Mouse (Mus musculus): ENCODE data around the gene Cadm1. TPM values are rescaled to one million over a fixed set of nuclear protein-coding genes. Genes with fewer than 3 reads are reported as not detected.

Cadm1 gene
- polyA plus RNA-seq, 1 experiment, result 70.3 TPM

DNA sequence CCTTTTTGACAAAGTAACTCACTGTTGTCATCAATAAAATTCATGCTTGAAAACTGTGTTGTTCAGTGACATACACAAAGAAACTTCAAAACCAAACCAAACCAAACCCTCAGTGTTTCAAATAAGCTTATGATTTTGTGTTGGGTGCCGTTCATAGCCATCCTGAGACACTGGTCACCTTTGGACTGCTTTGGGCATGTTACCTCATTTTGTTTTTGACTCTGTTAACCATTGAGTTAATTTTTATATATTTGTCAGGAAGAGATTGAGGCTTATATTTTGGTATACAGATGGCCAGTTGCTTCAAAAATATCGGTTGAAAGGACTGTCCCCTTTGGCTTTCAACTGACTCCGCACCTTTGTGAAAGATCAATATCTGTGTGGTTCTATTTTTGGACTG is 30.8 kb downstream of the Cadm1 start:
- H3K9ac ChIP-seq (ENCODE audit: low read depth, poor library complexity, severe bottlenecking), result no peak overlapping the region
- TF ChIP-seq CTCF (IDR thresholded peaks at IDR 0.05; ENCODE audit: low read depth, low read length) (no peak), EP300 (IDR thresholded peaks at IDR 0.05; ENCODE audit: insufficient read depth, low read depth, low read length) (no peak), POLR2A (IDR thresholded peaks at IDR 0.05; ENCODE audit: insufficient read depth, low read length) (no peak)
- H3K27me3 ChIP-seq (ENCODE audit: control insufficient read depth, insufficient read depth, low read length, poor library complexity, severe bottlenecking), result no peaks in the 10 kb centered on the region
- no peaks in the 10 kb centered on the region for H3K9me3 ChIP-seq (replicated peaks; ENCODE audit: control insufficient read depth, insufficient read depth, low read length, poor library complexity, severe bottlenecking)
- H3K4me1 ChIP-seq (ENCODE audit: control insufficient read depth, insufficient read depth, low read length), result no peaks in the 10 kb centered on the region
- no peak overlapping the region for H3K27ac ChIP-seq (ENCODE audit: insufficient read depth, low read length)
- H3K36me3 ChIP-seq (ENCODE audit: control insufficient read depth, insufficient read depth, low read length, poor library complexity, severe bottlenecking), result no peaks in the 10 kb centered on the region
- H3K4me3 ChIP-seq (ENCODE audit: low read depth, low read length), result no peak overlapping the region

DNA sequence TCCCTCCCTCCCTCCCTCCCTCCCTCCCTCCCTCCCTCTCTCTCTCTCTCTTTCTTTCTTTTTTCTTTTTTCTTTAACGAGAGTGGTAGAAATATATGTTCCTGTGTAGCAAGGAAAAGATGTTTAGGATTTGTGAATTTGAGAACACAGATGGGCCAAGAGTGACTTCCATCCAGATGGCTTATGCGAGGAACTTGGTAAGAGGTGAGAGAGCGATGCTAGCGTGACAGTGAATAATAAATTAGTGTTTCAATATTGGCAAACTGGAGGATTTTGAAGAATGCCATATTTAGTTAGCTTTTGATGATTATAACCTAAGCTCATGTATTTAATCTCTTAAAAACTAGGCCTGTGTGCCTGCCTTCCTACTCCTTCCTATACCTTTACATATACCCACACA is 31.6 kb downstream of the Cadm1 start:
- Histone ChIP-seq H3K4me1 (ENCODE audit: control insufficient read depth, insufficient read depth, low read length) (no peaks in the 10 kb centered on the region), H3K4me3 (ENCODE audit: low read depth, low read length) (no peak overlapping the region), H3K27ac (ENCODE audit: insufficient read depth, low read length) (no peak overlapping the region), H3K9me3 (replicated peaks; ENCODE audit: control insufficient read depth, insufficient read depth, low read length, poor library complexity, severe bottlenecking) (no peaks in the 10 kb centered on the region), H3K27me3 (ENCODE audit: control insufficient read depth, insufficient read depth, low read length, poor library complexity, severe bottlenecking) (no peaks in the 10 kb centered on the region), H3K36me3 (ENCODE audit: control insufficient read depth, insufficient read depth, low read length, poor library complexity, severe bottlenecking) (no peaks in the 10 kb centered on the region), H3K9ac (ENCODE audit: low read depth, poor library complexity, severe bottlenecking) (no peak overlapping the region)
- no peak for TF ChIP-seq EP300 (IDR thresholded peaks at IDR 0.05; ENCODE audit: insufficient read depth, low read depth, low read length)
- TF ChIP-seq CTCF (IDR thresholded peaks at IDR 0.05; ENCODE audit: low read depth, low read length), result no peak
- no peak for TF ChIP-seq POLR2A (IDR thresholded peaks at IDR 0.05; ENCODE audit: insufficient read depth, low read length)

DNA sequence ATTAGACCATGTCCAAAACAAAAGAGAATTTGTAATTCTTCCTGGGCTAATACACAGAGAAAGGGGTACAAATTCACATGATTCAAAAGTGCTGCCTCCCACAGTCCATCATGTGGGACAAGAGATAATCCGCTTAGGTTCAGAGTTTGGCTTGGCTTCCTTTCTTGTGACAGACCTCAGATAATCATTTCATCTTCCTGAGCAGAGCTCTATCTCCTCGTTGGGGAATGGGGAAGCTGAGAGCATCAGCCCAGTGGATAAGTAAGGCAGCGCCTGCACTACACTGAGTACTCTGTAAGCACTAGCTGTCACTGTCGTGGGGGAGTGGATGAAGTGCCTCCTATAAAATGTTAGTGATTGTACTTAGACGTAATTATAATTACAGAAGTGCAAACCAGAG is 35.1 kb downstream of the Cadm1 start:
- Histone ChIP-seq H3K36me3 (ENCODE audit: control insufficient read depth, insufficient read depth, low read length, poor library complexity, severe bottlenecking) (no peaks in the 10 kb centered on the region), H3K4me1 (ENCODE audit: control insufficient read depth, insufficient read depth, low read length) (no peaks in the 10 kb centered on the region), H3K9ac (ENCODE audit: low read depth, poor library complexity, severe bottlenecking) (no peak overlapping the region), H3K27me3 (ENCODE audit: control insufficient read depth, insufficient read depth, low read length, poor library complexity, severe bottlenecking) (no peaks in the 10 kb centered on the region), H3K4me3 (ENCODE audit: low read depth, low read length) (no peak overlapping the region), H3K9me3 (replicated peaks; ENCODE audit: control insufficient read depth, insufficient read depth, low read length, poor library complexity, severe bottlenecking) (no peaks in the 10 kb centered on the region), H3K27ac (ENCODE audit: insufficient read depth, low read length) (no peak overlapping the region)
- TF ChIP-seq EP300 (IDR thresholded peaks at IDR 0.05; ENCODE audit: insufficient read depth, low read depth, low read length) (no peak), POLR2A (IDR thresholded peaks at IDR 0.05; ENCODE audit: insufficient read depth, low read length) (no peak), CTCF (IDR thresholded peaks at IDR 0.05; ENCODE audit: low read depth, low read length) (no peak)

DNA sequence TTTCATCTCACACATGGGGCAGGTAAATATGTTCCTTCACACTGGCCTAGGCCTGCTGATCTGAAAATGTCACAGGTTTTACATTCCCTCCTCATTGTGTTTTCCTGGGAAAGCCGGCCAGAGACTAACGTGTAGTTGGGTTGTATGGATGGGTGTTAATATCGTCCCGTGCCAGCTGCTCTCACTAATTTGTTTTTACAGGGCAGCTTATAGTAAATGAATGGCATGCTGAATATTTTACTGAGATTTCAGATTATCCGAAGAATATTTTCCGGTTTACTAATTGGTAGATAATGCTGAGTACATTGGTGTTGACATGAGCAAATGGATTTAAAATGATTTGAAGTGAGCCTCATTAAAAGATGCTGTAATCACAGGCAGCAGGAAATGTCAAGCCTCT is 37.9 kb downstream of the Cadm1 start:
- H3K4me1 ChIP-seq (ENCODE audit: control insufficient read depth, insufficient read depth, low read length), result no peaks in the 10 kb centered on the region
- no peaks in the 10 kb centered on the region for H3K9me3 ChIP-seq (replicated peaks; ENCODE audit: control insufficient read depth, insufficient read depth, low read length, poor library complexity, severe bottlenecking)
- no peaks in the 10 kb centered on the region for H3K36me3 ChIP-seq (ENCODE audit: control insufficient read depth, insufficient read depth, low read length, poor library complexity, severe bottlenecking)
- H3K4me3 ChIP-seq (ENCODE audit: low read depth, low read length), result no peak overlapping the region
- H3K27ac ChIP-seq (ENCODE audit: insufficient read depth, low read length), result no peak overlapping the region
- H3K27me3 ChIP-seq (ENCODE audit: control insufficient read depth, insufficient read depth, low read length, poor library complexity, severe bottlenecking), result no peaks in the 10 kb centered on the region
- no peak overlapping the region for H3K9ac ChIP-seq (ENCODE audit: low read depth, poor library complexity, severe bottlenecking)
- TF ChIP-seq EP300 (IDR thresholded peaks at IDR 0.05; ENCODE audit: insufficient read depth, low read depth, low read length) (no peak), CTCF (IDR thresholded peaks at IDR 0.05; ENCODE audit: low read depth, low read length) (no peak), POLR2A (IDR thresholded peaks at IDR 0.05; ENCODE audit: insufficient read depth, low read length) (no peak)

DNA sequence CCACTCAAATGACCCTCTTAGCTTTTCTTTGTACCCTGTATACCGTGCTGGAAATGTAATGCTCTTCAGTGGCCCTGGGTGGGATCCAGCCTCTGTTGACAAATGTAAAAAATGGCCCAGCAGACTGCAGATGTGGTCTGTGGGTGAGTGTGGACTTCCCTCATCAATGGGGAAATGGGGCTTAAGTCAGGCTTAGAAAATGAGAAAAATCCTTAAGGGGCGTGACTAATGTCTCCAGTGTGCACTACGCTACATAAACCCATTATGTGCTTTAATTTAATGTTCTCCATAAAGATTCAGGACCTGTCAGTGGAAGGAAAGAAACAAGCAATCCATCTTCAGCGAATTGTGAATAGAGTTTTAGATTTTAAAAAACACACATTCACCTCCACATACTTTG is 40.2 kb downstream of the Cadm1 start:
- Histone ChIP-seq H3K27me3 (ENCODE audit: control insufficient read depth, insufficient read depth, low read length, poor library complexity, severe bottlenecking) (no peaks in the 10 kb centered on the region), H3K9me3 (replicated peaks; ENCODE audit: control insufficient read depth, insufficient read depth, low read length, poor library complexity, severe bottlenecking) (no peaks in the 10 kb centered on the region), H3K27ac (ENCODE audit: insufficient read depth, low read length) (no peak overlapping the region), H3K36me3 (ENCODE audit: control insufficient read depth, insufficient read depth, low read length, poor library complexity, severe bottlenecking) (no peaks in the 10 kb centered on the region), H3K4me3 (ENCODE audit: low read depth, low read length) (no peak overlapping the region), H3K9ac (ENCODE audit: low read depth, poor library complexity, severe bottlenecking) (no peak overlapping the region), H3K4me1 (ENCODE audit: control insufficient read depth, insufficient read depth, low read length) (peaks cover 2% of the 10 kb centered on the region)
- TF ChIP-seq EP300 (IDR thresholded peaks at IDR 0.05; ENCODE audit: insufficient read depth, low read depth, low read length) (no peak), POLR2A (IDR thresholded peaks at IDR 0.05; ENCODE audit: insufficient read depth, low read length) (no peak), CTCF (IDR thresholded peaks at IDR 0.05; ENCODE audit: low read depth, low read length) (no peak)

DNA sequence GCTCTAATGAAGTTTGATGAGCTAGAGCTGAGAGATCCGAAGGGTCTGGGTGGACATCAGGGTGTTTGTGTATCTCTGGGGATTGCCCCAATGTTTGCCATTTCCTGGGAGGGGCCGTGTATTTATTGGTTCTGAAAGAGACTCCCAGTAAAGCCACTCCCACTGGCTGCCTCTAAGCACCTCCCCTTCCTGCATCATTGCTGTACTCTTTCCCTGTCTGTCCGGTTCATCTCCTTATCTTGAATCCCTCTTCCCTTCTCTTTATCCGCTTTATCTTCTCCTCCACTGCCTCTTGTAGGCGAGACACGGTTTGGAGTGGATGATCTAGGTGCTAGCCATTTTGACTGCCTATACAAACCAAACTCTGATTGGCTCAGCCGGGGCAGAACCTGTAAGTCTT is 41.5 kb downstream of the Cadm1 start:
- no peak overlapping the region for H3K9ac ChIP-seq (ENCODE audit: low read depth, poor library complexity, severe bottlenecking)
- no peaks in the 10 kb centered on the region for H3K36me3 ChIP-seq (ENCODE audit: control insufficient read depth, insufficient read depth, low read length, poor library complexity, severe bottlenecking)
- peak overlapping the region; percentile 81 for H3K4me3 ChIP-seq (ENCODE audit: low read depth, low read length)
- no peaks in the 10 kb centered on the region for H3K9me3 ChIP-seq (replicated peaks; ENCODE audit: control insufficient read depth, insufficient read depth, low read length, poor library complexity, severe bottlenecking)
- no peaks in the 10 kb centered on the region for H3K27me3 ChIP-seq (ENCODE audit: control insufficient read depth, insufficient read depth, low read length, poor library complexity, severe bottlenecking)
- peaks cover 2% of the 10 kb centered on the region for H3K4me1 ChIP-seq (ENCODE audit: control insufficient read depth, insufficient read depth, low read length)
- TF ChIP-seq CTCF (IDR thresholded peaks at IDR 0.05; ENCODE audit: low read depth, low read length), result no peak
- TF ChIP-seq POLR2A (IDR thresholded peaks at IDR 0.05; ENCODE audit: insufficient read depth, low read length), result no peak
- TF ChIP-seq EP300 (IDR thresholded peaks at IDR 0.05; ENCODE audit: insufficient read depth, low read depth, low read length), result no peak
- no peak overlapping the region for H3K27ac ChIP-seq (ENCODE audit: insufficient read depth, low read length)

All from ES-Bruce4 (cell line).